Mouse (Mus musculus): ENCODE data around the gene Smurf2. TPM values are rescaled to one million over a fixed set of nuclear protein-coding genes. Genes with fewer than 3 reads are reported as not detected.
"Not testable (repeated sequence)": the region's sequence is repeated elsewhere in the genome, so short reads cannot be mapped to it uniquely, and the experiment has no call there.

Gene Smurf2
- total RNA-seq, 2 experiments from 2014 or later, result 28.8 to 30.9 TPM

GRCm38 (mm10) chr11:106815331-106815730 lies 105.2 kb downstream of the Smurf2 start:
- DNase-seq (ENCODE audit: low spot score in 2 of 2), result no peak

- no peak for DNase-seq (ENCODE audit: low spot score in 2 of 2)
These were observed 105.8 kb downstream of the Smurf2 start for GRCm38 (mm10) chr11:106814601-106815320.

DNA sequence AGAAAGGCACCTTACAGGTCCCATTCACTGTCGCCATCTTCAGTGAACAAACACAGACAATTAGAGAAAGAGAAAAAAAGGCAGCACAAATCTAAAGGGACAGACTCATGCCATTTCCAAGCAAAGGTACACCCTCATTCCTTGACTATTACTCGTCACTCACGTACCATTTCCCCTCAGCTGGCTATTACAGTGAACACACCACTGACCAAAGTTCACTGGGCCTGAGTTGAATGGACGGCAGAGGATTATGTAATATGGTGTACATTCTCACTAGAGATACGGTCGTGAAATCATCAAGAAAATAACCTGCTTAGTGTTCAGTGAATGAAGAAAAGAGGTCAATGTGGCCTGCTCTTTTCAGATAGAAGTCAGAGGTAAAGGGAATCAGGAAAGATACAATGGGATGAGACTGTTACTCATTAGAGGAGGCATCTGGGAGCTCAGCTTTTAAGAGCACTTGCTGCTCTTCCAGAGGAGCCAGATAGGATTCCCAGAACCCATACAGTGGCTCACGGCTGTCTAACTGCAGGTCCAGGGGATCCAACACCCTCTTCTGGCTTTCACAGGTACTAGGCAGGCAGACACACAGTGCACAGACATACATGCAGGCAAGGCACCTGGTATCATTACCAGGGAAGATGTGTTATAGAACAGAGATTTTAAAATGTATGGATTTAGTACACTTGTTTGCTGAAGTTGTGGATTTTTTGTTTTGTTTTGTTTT lies 107.9 kb downstream of the Smurf2 start:
- DNase-seq (ENCODE audit: low spot score in 2 of 2), result no peak

- not testable (repeated sequence) for DNase-seq (ENCODE audit: low spot score in 2 of 2)
These were observed 113.1 kb downstream of the Smurf2 start for GRCm38 (mm10) chr11:106807442-106807841.

DNA sequence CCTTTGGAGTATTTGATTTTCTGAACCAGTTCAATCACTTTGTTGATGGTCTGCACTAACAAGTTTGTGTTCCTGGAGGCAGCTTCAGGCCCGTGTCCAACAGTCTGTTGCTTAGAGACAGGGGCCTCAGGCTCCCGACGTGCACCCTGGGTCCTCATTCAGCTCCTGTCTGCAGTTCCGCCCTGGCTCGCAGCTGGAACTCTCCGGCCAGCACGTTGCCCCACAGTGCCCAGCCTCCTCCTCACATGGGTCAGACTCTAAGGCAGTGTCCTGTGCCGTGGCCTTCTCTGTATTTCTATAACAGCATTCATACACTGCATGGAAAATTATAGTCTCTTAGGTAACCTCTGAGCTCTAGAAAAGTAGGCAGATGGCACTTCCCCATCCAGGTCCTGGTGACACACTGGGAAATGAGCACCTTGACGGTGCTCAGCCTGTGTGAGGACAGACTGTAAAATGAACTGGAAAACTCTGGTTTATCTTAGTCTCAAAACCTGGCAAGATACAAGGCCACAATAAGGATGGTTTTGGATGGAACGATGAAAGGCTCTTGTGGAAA lies 118.4 kb downstream of the Smurf2 start:
- DNase-seq (ENCODE audit: low spot score in 2 of 2), result no peak

DNA sequence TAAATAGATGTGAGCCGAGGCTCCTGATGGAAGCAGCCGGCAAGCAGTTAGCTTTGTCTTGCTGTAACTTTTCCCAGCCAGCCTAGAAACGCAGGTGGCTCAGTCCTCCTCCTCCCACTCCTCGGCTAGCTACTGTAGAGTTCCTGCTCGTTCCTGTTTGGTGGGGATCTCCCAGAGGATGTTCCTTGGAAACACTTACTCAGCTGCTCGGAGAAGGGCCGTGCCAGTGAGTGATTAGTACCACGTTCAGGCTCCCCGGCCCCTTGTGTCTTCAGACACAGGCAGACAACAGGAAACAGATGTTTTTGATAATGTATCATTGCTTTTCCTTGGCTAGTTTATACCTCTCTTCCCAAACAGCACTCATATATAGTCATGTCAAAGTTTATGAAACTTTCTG lies 124.8 kb downstream of the Smurf2 start:
- DNase-seq (ENCODE audit: low spot score in 2 of 2), result no peak

DNA sequence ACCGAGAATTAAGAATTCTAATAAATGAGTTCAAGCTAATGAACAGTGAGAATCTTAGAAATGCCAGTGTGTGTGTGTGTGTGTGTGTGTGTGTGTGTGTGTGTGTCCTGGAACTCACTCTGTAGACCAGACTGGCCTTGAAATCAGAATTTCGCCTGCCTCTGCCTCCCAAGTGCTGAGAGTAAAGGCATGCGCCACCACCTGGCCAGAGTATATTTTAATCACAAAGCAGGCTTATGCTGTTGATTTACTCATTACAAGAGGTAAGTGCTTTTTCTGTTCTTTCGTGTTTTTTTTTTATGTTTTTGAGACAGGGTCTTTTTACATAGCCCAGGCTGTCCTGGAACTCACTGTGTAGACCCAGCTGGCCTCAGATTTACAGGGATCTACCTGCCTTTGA lies 126.7 kb downstream of the Smurf2 start:
- DNase-seq (ENCODE audit: low spot score in 2 of 2), result no peak

DNA sequence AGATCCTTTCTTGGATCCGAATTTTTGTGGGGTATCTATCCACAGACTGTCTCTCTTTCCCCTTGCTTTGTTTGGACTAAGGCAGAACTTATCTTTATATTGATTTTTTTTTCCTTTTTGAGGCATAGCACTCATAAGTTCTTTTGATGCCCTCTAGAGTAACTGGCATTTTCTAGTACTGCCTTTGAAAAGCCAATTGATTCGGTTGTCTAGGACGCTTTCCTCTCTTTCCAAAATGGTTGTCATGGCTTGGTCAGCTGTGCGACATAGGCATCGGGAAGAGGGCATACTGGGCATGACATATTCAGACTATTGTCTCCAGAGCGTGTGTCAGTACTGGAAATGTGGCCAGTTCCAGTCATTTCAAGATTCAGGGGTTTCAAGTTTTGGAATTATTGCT lies 130.9 kb downstream of the Smurf2 start:
- DNase-seq (ENCODE audit: low spot score in 2 of 2), result no peak

DNA sequence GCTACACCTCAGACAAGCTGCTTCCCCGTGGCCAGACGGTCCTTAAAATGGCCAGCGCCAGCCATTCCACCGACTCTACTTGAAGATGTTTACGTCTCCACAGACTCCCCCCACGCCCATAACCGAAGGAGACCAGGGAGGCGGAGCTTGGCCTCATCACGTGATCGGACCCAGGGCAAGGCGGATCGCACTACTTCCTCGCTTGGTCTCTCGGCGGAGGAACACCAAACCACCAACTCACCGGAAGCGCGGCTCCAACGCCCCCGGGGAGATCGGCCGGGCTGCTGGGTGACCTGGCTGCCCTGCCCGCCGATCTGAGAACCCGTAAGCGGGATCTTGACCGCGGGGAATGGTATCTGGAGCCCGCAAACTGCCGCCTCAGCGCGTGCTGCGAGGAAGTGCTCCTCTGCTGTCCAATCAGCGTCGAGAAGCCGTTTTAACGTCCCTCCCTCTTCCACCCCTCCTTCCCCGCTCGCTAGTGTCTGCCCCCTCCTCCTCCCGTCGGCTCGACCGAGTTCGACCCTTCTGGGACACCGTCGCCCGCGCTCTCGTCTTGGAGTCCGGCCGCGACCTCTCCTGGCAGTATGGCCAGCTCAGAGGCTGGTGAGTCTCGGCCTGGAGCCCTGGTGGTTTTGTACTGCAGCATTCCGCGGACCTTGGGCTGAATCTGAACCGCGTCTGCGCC lies 131.6 kb downstream of the Smurf2 start, which contains the start of the genes Ddx5 and Cep95:
Ddx5 (minus strand) TSS at position 411 of the 685 bp plus-strand sequence.
Cep95 (plus strand) TSS at position 478 of the 685 bp plus-strand sequence.
- DNase-seq (ENCODE audit: low spot score in 2 of 2), result peak in 1 of 2 experiments; percentile 97

DNA sequence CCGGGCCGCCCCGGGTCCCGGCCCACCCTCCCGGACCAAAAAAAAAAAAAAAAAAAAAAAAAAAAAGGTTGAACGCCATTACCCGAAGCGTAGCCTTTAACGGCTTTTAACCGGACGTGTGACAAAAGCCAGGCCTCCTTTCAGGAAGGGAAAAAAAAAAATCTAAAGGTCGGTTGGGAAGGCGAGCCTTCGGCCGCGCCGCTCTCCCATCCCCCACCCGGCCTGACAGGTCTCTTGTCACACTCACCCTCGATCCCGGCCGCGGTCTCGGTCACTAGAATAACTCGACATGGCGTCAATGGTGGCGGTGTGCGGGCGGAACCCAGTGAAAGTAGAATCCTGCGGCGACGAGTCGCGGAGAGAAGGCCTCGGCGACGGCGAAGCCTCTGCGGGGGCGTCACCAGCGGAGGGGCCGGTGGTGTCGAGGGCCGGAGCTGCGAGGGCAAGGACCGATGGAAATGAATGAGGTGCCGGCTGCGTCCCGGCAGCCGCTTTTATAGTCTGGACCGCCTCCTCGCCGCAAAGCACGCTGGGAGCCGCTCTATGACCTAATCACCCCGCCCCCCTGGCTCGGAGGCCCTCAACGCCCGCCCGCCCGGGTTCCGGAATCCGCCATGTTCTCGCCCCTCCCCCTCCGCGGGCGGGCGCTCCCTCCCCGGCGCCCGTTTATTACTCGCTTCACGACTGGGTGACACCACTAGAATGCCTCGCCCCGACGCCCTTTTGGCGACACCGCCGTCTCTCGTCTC lies 132.3 kb downstream of the Smurf2 start:
- peak; percentile 98 to 100 for DNase-seq (ENCODE audit: low spot score in 2 of 2)

GRCm38 (mm10) chr11:106787131-106788025 lies 133.1 kb downstream of the Smurf2 start:
- DNase-seq (ENCODE audit: low spot score in 2 of 2), result peak; percentile 87 to 91

DNA sequence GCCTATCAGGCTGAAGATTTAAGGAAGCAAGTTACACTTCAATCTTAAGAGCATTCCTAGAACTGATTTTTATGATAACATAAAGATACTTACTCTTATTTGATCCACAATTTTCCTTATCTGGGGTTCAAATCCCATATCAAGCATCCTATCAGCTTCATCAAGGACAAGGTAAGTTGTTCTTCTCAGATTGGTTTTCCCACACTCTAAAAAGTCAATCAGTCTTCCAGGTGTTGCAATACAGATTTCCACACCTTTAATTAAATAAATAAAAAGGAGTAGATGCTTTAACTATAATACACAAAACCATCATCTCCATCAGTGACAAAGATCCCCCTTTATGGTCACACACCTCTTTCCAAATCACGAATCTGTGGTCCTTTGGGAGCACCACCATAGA lies 135.5 kb downstream of the Smurf2 start:
- no peak for DNase-seq (ENCODE audit: low spot score in 2 of 2)

GRCm38 (mm10) chr11:106784476-106784875 lies 136.0 kb downstream of the Smurf2 start:
- DNase-seq (ENCODE audit: low spot score in 2 of 2), result no peak

DNA sequence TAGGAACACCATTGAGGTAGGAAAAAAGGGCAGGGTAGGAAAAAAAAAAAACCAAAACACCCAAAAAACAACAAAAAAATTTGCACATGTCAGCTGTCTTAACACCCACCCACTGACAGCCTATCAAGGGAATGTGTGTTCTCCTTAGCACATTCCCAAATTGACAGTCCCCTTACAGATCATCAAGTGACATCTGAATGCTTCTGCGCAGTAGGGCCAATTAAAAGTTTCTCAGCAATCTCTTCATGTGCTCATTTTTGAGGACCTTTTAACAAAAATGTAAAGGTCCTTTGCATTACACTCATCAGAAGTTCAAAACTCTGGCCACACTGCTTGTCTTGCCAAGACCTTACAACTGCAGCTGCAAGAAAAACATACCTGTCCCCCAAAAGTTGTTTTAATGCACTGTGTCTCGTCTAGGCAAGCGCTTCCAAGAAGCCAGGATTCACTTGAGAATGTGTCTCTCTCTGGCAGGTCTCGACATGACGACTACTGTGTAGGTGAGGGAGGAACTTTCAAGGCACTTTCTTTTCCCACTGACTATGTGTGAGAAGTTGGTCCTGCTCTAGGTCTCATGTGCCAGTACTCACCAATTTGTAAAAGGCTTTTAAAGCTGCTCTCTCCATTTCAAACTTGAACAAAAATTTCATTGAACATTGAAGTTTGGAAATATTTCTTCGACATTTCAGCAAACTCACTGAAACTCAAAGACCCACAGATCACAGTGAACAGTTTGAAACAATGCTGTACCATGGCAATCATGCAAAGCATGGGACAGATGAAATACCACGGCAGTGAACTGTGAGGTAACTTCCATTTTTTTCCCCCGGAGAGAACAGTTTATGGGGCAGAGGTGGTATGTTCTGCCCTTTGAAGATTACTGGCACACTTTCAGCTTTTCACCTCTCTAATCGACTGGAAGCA lies 137.4 kb downstream of the Smurf2 start:
- no peak for DNase-seq (ENCODE audit: low spot score in 2 of 2)

DNA sequence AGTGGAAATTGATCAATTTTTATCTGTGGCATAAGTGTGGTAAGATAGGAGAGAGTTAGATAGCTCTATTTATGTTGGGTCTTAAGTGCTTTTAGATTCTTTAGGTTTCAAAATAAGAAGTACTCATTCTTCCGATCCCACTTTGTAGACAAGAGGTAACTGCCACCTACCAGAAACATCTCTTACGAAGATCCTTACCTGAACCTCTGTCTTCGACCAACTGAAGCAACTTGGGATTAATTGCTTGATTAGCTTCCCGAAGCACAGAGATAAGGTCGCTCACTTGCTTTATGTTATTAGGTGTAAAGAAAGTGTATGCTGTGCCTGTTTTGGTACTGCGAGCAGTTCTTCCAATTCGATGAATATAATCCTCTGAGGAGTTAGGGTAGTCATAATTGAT lies 138.2 kb downstream of the Smurf2 start:
- DNase-seq (ENCODE audit: low spot score in 2 of 2), result not testable (repeated sequence)

GRCm38 (mm10) chr11:106780590-106781220 lies 139.8 kb downstream of the Smurf2 start:
- no peak for DNase-seq (ENCODE audit: low spot score in 2 of 2)

GRCm38 (mm10) chr11:106780089-106780425 lies 140.5 kb downstream of the Smurf2 start:
- DNase-seq (ENCODE audit: low spot score in 2 of 2), result no peak

GRCm38 (mm10) chr11:106779388-106780088 lies 141.0 kb downstream of the Smurf2 start, which contains the start of gene Polg2:
Gene Polg2 (minus strand): TSS chr11:106779537.
- DNase-seq (ENCODE audit: low spot score in 2 of 2), result peak; percentile 90 to 93

All from layer of hippocampus, postnatal 14 days (tissue).